Mouse (Mus musculus) cortical plate, adult 2 months (tissue): Measurements from ENCODE around the gene Camta1. TPM values are rescaled to one million over a fixed set of nuclear protein-coding genes. Genes with fewer than 3 reads are reported as not detected.

Source experiments
- H3K27ac ChIP-seq: fragments of 200-500 bp; 2 replicates; pipeline ENCODE4 v1.5.1; 2012; ENCODE audit warnings: low read length, control low read depth, inconsistent platforms; ENCODE audit not compliant: insufficient read depth
- H3K4me1 ChIP-seq: fragments of 200-500 bp; 2 replicates; pipeline ENCODE4 v1.6.1; 2011; ENCODE audit warnings: low read length; ENCODE audit not compliant: control insufficient read depth, insufficient read depth
- H3K4me3 ChIP-seq: fragments of 200-500 bp; 2 replicates; pipeline ENCODE4 v1.5.1; 2011; ENCODE audit warnings: mild to moderate bottlenecking, low read length, control low read depth; ENCODE audit not compliant: insufficient read depth
- CTCF ChIP-seq: fragments of 200-500 bp; IDR thresholded peaks from 2 replicates; pipeline ENCODE4 v1.5.1; 2011; ENCODE audit warnings: mild to moderate bottlenecking, control low read depth, low read length; ENCODE audit not compliant: insufficient read depth; ENCODE audit errors: extremely low read depth
- POLR2A ChIP-seq: fragments of 200-500 bp; IDR thresholded peaks from 2 replicates; pipeline ENCODE4 v1.6.1; 2011; ENCODE audit warnings: mild to moderate bottlenecking, low read length, control low read depth; ENCODE audit not compliant: insufficient read depth; ENCODE audit errors: extremely low read depth
- polyA plus RNA-seq: library from polyadenylated mRNA; depleted of rRNA; stranded (reverse); fragments of >200 nt; gene quantifications from 2 replicates; pipeline ENCODE4 v1.2.3, GENCODE M21; 2012

The Camta1 gene
- polyA plus RNA-seq, 1 experiment, result 111 TPM

DNA sequence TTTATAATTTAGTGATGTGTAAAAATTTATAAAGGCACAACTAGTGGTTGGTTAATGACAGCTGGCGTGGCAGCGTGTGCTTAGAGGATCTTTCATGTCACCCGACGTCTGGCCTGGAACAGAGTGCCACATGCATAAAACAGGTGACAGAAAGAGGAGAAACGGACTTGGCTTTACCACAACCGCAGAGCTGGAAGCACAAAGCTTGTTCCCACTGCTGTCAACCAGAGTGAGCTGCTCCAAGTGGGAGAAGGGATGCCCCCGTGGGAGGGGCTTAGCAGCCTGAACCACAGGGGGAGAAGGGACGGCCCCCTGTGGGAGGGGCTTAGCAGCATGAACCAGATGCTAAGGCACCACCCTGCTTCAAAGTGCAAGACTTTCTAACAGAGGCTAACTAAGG lies 452.9 kb downstream of the Camta1 start:
- H3K27ac ChIP-seq, result no peak overlapping the region
- H3K4me1 ChIP-seq, result peaks cover 9% of the 10 kb centered on the region
- no peak for TF ChIP-seq CTCF
- no peak for TF ChIP-seq POLR2A
- H3K4me3 ChIP-seq, result no peak overlapping the region

- no peak for TF ChIP-seq CTCF
- no peak for TF ChIP-seq POLR2A
- Histone ChIP-seq H3K27ac (no peak overlapping the region), H3K4me3 (no peak overlapping the region), H3K4me1 (peaks cover 9% of the 10 kb centered on the region)
Observed at GRCm38 (mm10) chr4:151408246-151408645, 453.4 kb downstream of the Camta1 start.

GRCm38 (mm10) chr4:151407129-151407528 lies 454.5 kb downstream of the Camta1 start:
- H3K27ac ChIP-seq, result no peak overlapping the region
- H3K4me3 ChIP-seq, result no peak overlapping the region
- H3K4me1 ChIP-seq, result peaks cover 4% of the 10 kb centered on the region; the same call in 1 of the 2 replicates
- TF ChIP-seq CTCF (0 out of 2 replicates have a peak, but pooled peaks have one; percentile 6), POLR2A (no peak)

DNA sequence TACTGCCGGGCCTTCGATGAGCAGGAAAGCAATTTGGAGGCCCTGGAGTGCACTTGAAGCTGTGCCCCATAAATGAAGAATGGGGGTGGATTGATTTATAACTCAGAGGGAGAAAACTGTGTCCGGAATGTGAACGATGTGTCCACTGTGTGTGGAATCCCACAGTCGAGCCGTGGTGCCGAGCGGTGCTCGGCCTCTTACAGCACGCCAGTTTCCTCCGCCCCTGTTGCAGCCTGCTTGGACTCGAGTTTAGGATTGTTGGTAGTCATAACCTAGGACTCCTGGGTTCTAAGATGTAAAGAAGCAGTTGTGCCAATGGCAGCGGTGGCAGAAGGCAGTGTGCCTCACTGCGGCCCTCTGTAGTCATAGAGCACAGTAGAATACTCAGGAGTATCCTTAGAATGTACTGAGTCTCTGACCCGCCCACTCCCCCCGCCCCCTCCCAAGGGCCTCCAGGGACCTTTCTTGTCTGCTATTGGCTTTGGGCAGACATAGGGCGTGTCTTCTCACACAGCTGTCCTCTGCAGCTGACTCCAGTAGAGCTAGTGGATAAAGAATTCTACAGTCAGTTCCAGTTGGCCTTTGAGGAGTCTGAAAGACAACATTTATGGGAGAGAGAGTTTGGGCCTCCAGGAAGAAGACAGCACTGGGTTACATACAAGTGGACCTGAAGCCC lies 457.0 kb downstream of the Camta1 start:
- no peak overlapping the region for H3K27ac ChIP-seq
- H3K4me3 ChIP-seq, result no peak overlapping the region
- TF ChIP-seq CTCF, result no peak
- no peak for TF ChIP-seq POLR2A
- no peaks in the 10 kb centered on the region for H3K4me1 ChIP-seq

DNA sequence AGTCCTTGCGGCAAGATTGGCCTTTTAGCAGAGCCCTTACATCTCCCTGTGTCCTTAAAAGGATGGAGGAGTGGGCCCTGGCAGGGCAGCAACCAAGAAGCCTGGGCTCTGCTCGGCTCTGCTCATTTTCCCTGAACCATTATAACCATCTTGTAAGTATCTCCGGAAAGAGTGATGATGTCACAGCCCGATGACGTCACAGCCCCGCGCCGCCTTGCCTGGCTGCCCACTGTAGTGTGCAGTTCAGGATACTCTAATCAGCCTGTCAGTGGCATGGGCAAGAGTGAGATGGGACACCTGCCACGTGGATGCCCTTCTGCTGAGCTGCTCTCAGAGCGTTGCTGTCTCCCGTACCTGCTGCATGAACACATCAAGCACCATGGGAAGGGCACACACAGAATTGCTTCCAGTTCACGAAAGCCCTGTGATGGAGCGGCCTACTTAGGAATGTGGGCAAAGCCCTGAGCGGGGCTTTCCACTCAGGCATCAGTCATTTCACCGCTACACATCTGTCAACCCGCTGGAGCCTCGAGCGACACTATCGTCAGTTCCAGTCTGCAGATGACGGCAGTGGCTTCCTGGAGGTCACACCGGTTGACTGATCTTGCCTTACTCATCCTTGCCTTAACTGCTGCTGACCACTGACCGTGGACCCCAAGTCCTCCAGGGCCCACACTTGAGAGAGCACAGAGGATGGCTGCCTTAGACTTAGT lies 459.8 kb downstream of the Camta1 start:
- Histone ChIP-seq H3K4me3 (no peak overlapping the region), H3K27ac (no peak overlapping the region), H3K4me1 (no peaks in the 10 kb centered on the region)
- TF ChIP-seq POLR2A (no peak), CTCF (no peak)

DNA sequence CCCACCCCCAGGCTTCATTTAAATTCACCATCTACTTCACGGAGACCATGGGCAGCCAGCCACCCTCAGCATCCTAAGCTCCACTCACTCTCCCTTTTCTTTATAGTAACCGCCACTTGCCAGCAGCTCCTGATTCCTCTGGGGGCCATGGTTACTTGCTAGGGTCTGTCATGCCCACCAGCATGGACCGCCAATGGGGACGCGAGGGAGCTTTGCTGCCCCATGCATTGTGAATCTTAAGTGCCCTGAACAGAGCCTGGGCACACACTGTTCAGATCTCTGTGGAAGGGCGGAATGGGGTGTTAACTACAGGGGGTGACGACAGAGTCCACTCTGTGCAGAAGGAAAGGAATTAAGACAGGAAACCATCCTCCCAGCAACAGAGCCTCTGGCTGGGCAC lies 465.1 kb downstream of the Camta1 start:
- no peak for TF ChIP-seq CTCF
- Histone ChIP-seq H3K27ac (no peak overlapping the region), H3K4me3 (no peak overlapping the region), H3K4me1 (no peaks in the 10 kb centered on the region)

DNA sequence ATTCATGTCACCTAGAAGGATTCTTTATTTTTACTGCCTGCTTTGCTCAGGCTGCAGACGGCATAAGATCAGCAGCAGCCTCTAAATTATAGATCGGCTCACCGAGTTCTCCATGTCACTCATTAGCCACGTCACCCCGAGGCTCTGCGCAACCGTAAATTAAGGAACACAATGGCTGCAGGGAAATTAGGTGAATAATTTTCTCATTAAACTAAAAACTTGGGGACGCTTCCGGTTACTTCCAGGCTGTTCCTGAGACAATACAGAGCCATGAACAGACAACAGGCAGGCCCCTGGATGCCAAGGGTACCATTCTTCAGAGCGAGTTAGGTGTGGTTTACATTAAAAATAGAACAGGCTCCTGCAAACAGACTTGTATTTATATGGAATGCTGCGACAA lies 472.3 kb downstream of the Camta1 start:
- no peak overlapping the region for H3K27ac ChIP-seq
- TF ChIP-seq POLR2A, result no peak
- no peak for TF ChIP-seq CTCF
- H3K4me3 ChIP-seq, result no peak overlapping the region
- no peaks in the 10 kb centered on the region for H3K4me1 ChIP-seq

DNA sequence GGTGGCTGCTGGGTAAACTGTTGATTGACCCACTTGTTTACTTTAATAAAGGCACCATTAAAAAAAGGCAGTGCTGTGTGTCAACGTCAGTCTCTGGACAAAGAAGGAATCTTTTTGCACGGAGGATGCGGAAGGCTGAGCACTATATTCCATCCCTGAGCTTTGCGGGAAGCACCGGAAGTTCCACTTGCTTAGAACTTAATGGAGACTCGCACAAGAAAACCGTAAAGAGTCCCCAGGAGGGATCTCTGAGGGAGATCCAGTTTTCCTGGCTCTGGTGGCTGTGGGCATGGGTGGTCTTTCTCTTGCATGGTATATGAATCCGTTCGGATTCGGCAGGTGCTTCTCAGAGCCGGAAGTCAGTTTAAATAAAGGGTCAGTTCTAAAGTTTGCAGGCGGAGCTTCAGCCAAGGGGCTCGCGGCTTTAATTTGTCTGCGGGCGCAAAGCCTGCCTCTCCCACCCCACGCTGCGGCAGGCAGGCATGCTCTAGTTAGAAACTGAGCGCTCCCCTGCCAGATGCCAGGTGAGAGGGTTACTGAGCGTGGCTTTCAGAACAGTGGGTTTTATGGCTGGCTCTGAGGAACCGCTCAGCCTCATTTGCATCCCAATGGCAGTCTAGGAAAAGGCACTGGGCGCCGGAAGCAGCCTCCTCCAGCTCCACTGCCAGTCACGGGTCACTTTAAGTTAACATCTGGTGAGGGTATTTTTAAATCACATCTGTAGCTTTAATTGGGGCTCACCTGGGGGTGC lies 474.8 kb downstream of the Camta1 start:
- Histone ChIP-seq H3K4me3 (peak overlapping the region; percentile 16), H3K4me1 (no peaks in the 10 kb centered on the region), H3K27ac (no peak overlapping the region)
- TF ChIP-seq CTCF (no peak), POLR2A (no peak)

- H3K27ac ChIP-seq, result no peak overlapping the region
- no peaks in the 10 kb centered on the region for H3K4me1 ChIP-seq
- H3K4me3 ChIP-seq, result peak overlapping the region; percentile 16
- TF ChIP-seq POLR2A (no peak), CTCF (no peak)
Observed at GRCm38 (mm10) chr4:151385985-151386700, 475.5 kb downstream of the Camta1 start.

- TF ChIP-seq POLR2A (no peak), CTCF (no peak)
- Histone ChIP-seq H3K4me3 (no peak overlapping the region), H3K27ac (no peak overlapping the region)
Observed at GRCm38 (mm10) chr4:151377731-151378130, 483.9 kb downstream of the Camta1 start.

More at GRCm38 (mm10) chr4:151377731-151378130, 483.9 kb downstream of the Camta1 start:
- H3K4me1 ChIP-seq, result no peaks in the 10 kb centered on the region
